Mouse (Mus musculus): ENCODE measurements around the gene Eif3l. TPM values are rescaled to one million over a fixed set of nuclear protein-coding genes. Genes with fewer than 3 reads are reported as not detected.

Gene Eif3l
- polyA plus RNA-seq, 1 experiment from 2014 or later = 209 TPM

DNA sequence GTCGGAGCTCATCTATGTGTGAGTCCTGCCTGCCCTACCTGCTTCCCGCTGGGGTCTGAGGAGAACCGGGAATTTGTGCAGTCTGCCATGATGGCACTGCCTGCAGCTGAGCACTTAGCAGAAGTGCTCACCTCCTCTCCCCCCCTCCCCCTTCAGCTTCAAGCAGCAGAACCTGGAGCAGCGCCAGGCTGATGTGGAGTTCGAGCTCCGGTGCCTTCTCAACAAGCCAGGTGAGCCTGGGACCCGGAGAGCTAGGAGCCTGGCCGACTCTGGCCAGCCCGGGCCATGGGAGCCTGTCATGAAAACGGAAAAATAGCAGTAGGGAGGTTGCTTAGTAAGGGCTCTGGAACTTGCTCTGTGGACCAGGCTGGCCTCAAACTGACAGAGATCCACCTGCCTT, 55.8 kb downstream of the Eif3l start:
- H3K9me3 ChIP-seq (replicated peaks; ENCODE audit: control insufficient read depth, low read length) = no peaks in the 10 kb centered on the region
- H3K9ac ChIP-seq (ENCODE audit: low read length) = no peak overlapping the region
- H3K4me1 ChIP-seq (ENCODE audit: control insufficient read depth, insufficient read depth, low read length) = no peaks in the 10 kb centered on the region
- no peak overlapping the region for H3K27ac ChIP-seq (ENCODE audit: low read depth, low read length)
- 78% methylated on average over 10 of the region's 10 CpGs for WGBS
- H3K4me3 ChIP-seq (ENCODE audit: low read depth, low read length) = no peak overlapping the region
- H3K27me3 ChIP-seq (replicated peaks; ENCODE audit: control insufficient read depth, insufficient read depth, low read length) = no peaks in the 10 kb centered on the region
- H3K4me2 ChIP-seq (ENCODE audit: low read length) = no peak overlapping the region
- DNase-seq (ENCODE audit: low spot score) (no peak), ATAC-seq (no peak)
- H3K36me3 ChIP-seq (ENCODE audit: control insufficient read depth, insufficient read depth, low read length) = peaks cover 66% of the 10 kb centered on the region

DNA sequence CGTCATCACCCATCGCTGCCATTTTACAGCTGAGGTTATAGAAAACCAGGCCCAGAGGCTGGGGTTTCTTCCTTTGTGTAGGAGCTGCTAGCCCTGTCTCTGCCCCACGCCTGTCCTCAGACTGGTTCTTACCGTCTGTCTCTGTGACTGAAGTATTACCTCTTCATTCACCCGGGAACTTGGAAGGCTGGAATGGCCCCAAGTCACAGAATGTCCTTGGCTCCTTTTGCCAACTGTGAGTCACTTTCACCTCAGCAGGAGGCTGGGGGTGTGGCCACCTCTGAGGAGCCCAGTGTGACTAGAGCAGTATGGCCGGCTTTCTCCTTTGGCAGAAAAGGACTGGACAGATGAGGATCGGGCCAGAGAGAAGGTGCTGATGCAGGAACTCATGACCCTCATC, 56.5 kb downstream of the Eif3l start:
- no peaks in the 10 kb centered on the region for H3K4me1 ChIP-seq (ENCODE audit: control insufficient read depth, insufficient read depth, low read length)
- no peak overlapping the region for H3K4me3 ChIP-seq (ENCODE audit: low read depth, low read length)
- H3K36me3 ChIP-seq (ENCODE audit: control insufficient read depth, insufficient read depth, low read length) = peaks cover 65% of the 10 kb centered on the region
- H3K9me3 ChIP-seq (replicated peaks; ENCODE audit: control insufficient read depth, low read length) = no peaks in the 10 kb centered on the region
- 80% methylated on average over 7 of the region's 7 CpGs for WGBS
- H3K27me3 ChIP-seq (replicated peaks; ENCODE audit: control insufficient read depth, insufficient read depth, low read length) = no peaks in the 10 kb centered on the region
- DNase-seq (ENCODE audit: low spot score) (no peak), ATAC-seq (no peak)
- no peak overlapping the region for H3K4me2 ChIP-seq (ENCODE audit: low read length)
- H3K9ac ChIP-seq (ENCODE audit: low read length) = no peak overlapping the region
- H3K27ac ChIP-seq (ENCODE audit: low read depth, low read length) = no peak overlapping the region

DNA sequence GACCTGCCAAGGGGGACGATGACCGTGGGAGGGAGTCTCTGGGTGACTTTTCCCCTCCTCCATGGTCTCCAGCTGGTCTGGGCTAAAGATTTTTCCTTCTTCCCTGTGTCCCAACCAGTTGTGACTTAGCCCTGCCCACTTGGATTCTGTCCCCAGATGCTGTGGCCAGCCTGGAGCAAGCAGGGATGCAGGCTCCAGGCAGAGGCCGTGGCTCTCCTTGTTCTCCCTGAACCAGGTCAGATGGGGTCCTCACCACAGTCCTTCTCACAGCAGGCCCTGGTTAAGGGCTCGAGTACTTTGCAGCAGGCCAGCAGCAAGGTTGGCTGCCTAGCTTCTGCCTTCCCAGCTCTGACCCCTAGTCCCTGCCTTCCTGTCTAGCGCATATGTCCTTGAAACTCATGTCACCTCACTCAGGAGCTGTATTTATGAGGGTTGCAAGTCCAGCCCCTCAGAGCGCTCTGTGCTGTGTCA, 58.2 kb downstream of the Eif3l start:
- Histone ChIP-seq H3K36me3 (ENCODE audit: control insufficient read depth, insufficient read depth, low read length) (peaks cover 51% of the 10 kb centered on the region), H3K27ac (ENCODE audit: low read depth, low read length) (no peak overlapping the region), H3K4me1 (ENCODE audit: control insufficient read depth, insufficient read depth, low read length) (no peaks in the 10 kb centered on the region), H3K4me3 (ENCODE audit: low read depth, low read length) (no peak overlapping the region), H3K4me2 (ENCODE audit: low read length) (no peak overlapping the region), H3K9me3 (replicated peaks; ENCODE audit: control insufficient read depth, low read length) (no peaks in the 10 kb centered on the region), H3K9ac (ENCODE audit: low read length) (no peak overlapping the region), H3K27me3 (replicated peaks; ENCODE audit: control insufficient read depth, insufficient read depth, low read length) (no peaks in the 10 kb centered on the region)
- 82% methylated on average over 6 of the region's 6 CpGs for WGBS
- no peak for ATAC-seq
- no peak for DNase-seq (ENCODE audit: low spot score)

DNA sequence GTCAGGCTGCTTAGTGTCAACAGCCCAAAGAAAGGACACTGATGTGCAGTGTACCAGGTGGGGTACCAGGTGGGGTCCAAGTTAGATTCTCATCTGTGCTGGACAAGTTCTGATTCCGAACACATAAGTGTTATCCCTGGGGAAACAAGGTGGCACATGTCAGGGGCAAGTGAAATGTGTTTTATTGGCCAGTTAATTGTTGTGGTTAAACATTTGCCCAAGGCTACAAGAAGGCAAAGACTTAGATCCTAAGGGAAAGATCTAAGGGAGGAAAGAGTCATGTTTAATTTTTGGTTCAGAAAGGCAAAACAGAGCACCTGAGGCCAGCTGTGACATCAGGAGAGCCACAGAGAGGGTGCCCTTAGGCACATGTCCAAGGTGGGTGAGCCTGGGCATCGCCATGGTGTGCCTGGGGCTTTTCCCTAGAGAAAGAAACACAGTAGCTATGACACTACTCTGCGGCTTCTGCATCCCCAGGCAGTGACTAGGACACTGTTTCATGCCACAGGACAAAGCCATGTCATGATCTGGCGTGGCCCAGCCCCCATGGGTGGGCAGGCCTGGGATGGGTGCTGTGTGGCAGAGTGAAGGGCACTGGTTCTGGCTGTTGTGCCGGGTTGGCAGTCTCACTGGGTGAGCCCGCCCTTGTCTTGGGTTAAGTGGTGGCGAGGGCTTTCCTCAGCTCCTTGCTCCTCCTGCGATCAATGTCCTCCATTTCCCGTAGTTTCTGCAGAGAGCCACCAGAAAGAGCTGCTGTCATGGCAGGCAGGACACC, 59.7 kb downstream of the Eif3l start:
- no peak for ATAC-seq
- Histone ChIP-seq H3K4me3 (ENCODE audit: low read depth, low read length) (no peak overlapping the region), H3K27ac (ENCODE audit: low read depth, low read length) (no peak overlapping the region), H3K9ac (ENCODE audit: low read length) (no peak overlapping the region), H3K4me2 (ENCODE audit: low read length) (no peak overlapping the region), H3K4me1 (ENCODE audit: control insufficient read depth, insufficient read depth, low read length) (no peaks in the 10 kb centered on the region), H3K9me3 (replicated peaks; ENCODE audit: control insufficient read depth, low read length) (no peaks in the 10 kb centered on the region), H3K36me3 (ENCODE audit: control insufficient read depth, insufficient read depth, low read length) (peaks cover 43% of the 10 kb centered on the region), H3K27me3 (replicated peaks; ENCODE audit: control insufficient read depth, insufficient read depth, low read length) (no peaks in the 10 kb centered on the region)
- no peak for DNase-seq (ENCODE audit: low spot score)
- WGBS = 86% methylated on average over 9 of the region's 9 CpGs

DNA sequence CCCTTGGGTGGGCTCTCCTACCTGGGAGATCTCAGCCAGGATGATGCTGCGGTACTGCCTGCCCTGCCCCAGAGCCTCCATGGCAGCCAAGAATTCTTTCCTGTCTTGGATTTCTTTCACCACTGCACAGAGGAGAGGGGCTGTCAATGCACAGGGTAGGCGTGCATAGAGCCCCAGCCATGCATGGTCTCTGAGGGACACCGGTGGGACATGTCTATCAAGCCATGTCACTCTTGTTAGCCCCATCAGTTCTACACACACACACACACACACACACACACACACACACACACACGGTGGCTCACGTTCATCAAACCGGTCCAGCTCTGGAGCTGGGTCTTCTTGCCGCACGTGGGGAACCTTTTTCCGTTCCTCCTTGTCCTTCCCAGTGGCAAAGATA, 60.4 kb downstream of the Eif3l start:
- 80% methylated on average over 9 of the region's 9 CpGs for WGBS
- ATAC-seq = no peak
- no peak overlapping the region for H3K4me2 ChIP-seq (ENCODE audit: low read length)
- no peaks in the 10 kb centered on the region for H3K27me3 ChIP-seq (replicated peaks; ENCODE audit: control insufficient read depth, insufficient read depth, low read length)
- no peak overlapping the region for H3K4me3 ChIP-seq (ENCODE audit: low read depth, low read length)
- H3K9me3 ChIP-seq (replicated peaks; ENCODE audit: control insufficient read depth, low read length) = no peaks in the 10 kb centered on the region
- no peak for DNase-seq (ENCODE audit: low spot score)
- peaks cover 38% of the 10 kb centered on the region for H3K36me3 ChIP-seq (ENCODE audit: control insufficient read depth, insufficient read depth, low read length)
- no peak overlapping the region for H3K9ac ChIP-seq (ENCODE audit: low read length)
- no peaks in the 10 kb centered on the region; the same call in 1 of the 2 replicates for H3K4me1 ChIP-seq (ENCODE audit: control insufficient read depth, insufficient read depth, low read length)
- no peak overlapping the region for H3K27ac ChIP-seq (ENCODE audit: low read depth, low read length)

DNA sequence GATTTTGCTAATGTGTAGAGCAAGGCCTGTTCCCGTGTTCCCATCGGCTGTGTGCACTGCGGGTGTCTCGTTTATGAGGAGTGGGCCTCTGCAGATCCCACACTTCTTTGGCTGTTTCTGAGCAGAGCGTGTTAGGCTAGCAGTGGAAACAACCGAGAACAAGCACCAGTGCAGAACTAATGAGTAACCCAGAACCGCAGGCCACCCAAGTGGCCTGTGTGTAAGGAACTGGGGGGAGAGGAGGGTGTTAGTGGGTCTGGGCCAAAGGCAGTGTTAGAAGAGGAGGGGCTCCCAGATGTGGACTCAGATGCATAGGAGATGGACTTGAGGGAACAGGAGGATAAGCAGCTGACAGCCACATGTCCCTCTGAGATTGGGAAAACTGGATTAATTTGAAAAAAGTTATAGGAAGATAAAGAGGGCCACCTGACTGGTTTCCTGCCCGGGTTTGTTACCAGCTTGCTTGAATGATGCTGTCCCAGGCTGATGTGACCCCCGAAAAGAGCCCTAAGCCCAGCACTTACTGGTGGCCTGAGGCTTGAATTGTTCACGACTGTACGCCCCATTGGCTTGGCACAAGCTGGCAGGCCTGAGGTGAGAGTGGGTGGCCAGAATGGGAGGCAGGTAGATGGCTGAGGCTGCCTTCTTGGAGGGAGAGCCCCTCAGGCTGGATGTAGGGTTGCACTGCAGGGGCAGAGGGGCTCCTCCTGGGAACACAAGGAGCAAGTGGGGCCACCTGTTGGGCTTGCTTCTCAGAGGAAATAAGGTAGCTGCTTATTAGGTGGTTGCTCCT, 61.0 kb downstream of the Eif3l start:
- Histone ChIP-seq H3K36me3 (ENCODE audit: control insufficient read depth, insufficient read depth, low read length) (peaks cover 31% of the 10 kb centered on the region), H3K4me3 (ENCODE audit: low read depth, low read length) (no peak overlapping the region), H3K4me1 (ENCODE audit: control insufficient read depth, insufficient read depth, low read length) (no peaks in the 10 kb centered on the region; the same call in 1 of the 2 replicates), H3K27ac (ENCODE audit: low read depth, low read length) (no peak overlapping the region), H3K27me3 (replicated peaks; ENCODE audit: control insufficient read depth, insufficient read depth, low read length) (no peaks in the 10 kb centered on the region), H3K9ac (ENCODE audit: low read length) (no peak overlapping the region), H3K4me2 (ENCODE audit: low read length) (no peak overlapping the region), H3K9me3 (replicated peaks; ENCODE audit: control insufficient read depth, low read length) (no peaks in the 10 kb centered on the region)
- WGBS = 60% methylated on average over 11 of the region's 11 CpGs
- DNase-seq (ENCODE audit: low spot score) (no peak), ATAC-seq (no peak)

DNA sequence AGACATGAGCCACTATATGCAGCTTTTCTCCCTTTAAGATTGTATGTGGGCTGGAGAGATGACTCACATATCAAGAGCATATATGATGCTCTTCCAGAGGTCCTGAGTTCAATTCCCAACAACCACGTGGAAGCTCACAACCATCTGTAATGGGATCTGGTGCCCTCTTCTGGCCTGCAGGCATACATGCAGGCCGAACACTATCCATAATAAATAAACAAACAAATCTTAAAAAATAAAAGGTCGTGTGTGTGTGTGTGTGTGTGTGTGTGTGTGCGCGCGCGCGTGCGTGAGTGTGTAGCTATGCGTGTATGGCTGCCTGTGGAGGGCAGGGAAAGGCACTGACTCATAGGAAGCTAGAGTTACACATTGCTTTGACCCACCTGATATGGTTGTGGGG, 64.7 kb downstream of the Eif3l start:
- no peak overlapping the region for H3K4me3 ChIP-seq (ENCODE audit: low read depth, low read length)
- H3K36me3 ChIP-seq (ENCODE audit: control insufficient read depth, insufficient read depth, low read length) = peaks cover 7% of the 10 kb centered on the region
- H3K9me3 ChIP-seq (replicated peaks; ENCODE audit: control insufficient read depth, low read length) = no peaks in the 10 kb centered on the region
- no peak overlapping the region for H3K27ac ChIP-seq (ENCODE audit: low read depth, low read length)
- H3K4me1 ChIP-seq (ENCODE audit: control insufficient read depth, insufficient read depth, low read length) = peaks cover 4% of the 10 kb centered on the region; the same call in 1 of the 2 replicates
- ATAC-seq (no peak), DNase-seq (ENCODE audit: low spot score) (no peak)
- H3K4me2 ChIP-seq (ENCODE audit: low read length) = no peak overlapping the region
- WGBS = 65% methylated on average over 10 of the region's 10 CpGs
- no peak overlapping the region for H3K9ac ChIP-seq (ENCODE audit: low read length)
- no peaks in the 10 kb centered on the region for H3K27me3 ChIP-seq (replicated peaks; ENCODE audit: control insufficient read depth, insufficient read depth, low read length)

DNA sequence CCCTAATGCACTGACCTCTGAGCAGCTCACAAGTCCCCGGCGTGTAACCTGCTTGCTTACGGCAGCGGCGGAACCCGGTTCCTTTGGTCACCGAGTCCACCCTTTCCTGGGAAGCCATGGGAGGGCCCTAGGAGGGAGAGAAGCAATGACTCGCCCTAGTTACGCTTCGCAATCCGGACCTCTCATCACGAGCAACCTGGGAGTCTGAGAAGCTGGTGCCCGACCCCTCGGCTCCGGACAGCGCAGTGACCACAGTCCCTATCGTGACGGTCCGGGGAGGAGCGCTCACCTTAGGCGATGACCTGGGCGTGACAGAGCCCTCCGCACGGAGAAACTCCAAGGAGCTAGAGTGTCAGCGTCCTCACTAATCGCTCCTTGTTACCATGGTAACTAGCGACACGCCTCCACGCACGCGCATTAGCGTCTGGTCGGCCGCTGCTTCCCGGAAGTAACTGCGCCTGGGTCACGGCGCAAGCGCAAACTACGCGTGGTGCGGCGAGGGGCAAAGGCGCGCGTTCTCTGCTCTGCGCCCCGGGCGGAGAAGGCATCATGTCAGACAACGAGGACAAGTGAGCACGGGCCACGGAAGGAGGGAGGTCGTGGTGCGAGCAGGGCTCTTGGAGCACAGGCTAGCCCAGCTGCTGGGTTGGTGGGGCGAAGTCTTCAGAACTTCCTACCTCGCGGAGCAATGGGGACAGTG, 66.0 kb downstream of the Eif3l start, which contains the start of the genes Polr2f and 1700088E04Rik:
Gene Polr2f (plus strand): TSS at position 144 of the 700 bp plus-strand sequence.
Gene 1700088E04Rik (minus strand): TSS at position 388 of the 700 bp plus-strand sequence.
- Histone ChIP-seq H3K9ac (ENCODE audit: low read length) (peak within 1 kb of the TSS; percentile 83), H3K4me1 (ENCODE audit: control insufficient read depth, insufficient read depth, low read length) (peaks cover 4% of the 10 kb centered on the region; the same call in 1 of the 2 replicates), H3K9me3 (replicated peaks; ENCODE audit: control insufficient read depth, low read length) (no peaks in the 10 kb centered on the region), H3K4me2 (ENCODE audit: low read length) (peak within 1 kb of the TSS; percentile 77), H3K36me3 (ENCODE audit: control insufficient read depth, insufficient read depth, low read length) (peaks cover 18% of the 10 kb centered on the region), H3K27ac (ENCODE audit: low read depth, low read length) (no peak within 1 kb of the TSS; the same call in 1 of the 2 replicates), H3K4me3 (ENCODE audit: low read depth, low read length) (peak within 1 kb of the TSS; percentile 90), H3K27me3 (replicated peaks; ENCODE audit: control insufficient read depth, insufficient read depth, low read length) (no peaks in the 10 kb centered on the region)
- under 1% methylated on average over 57 of the region's 57 CpGs for WGBS
- ATAC-seq (peak; percentile 92), DNase-seq (ENCODE audit: low spot score) (peak; percentile 98)

Measured in forebrain, embryonic 14.5 days (tissue).